Mouse (Mus musculus): ENCODE data around the gene AY358078. TPM values are rescaled to one million over a fixed set of nuclear protein-coding genes. Genes with fewer than 3 reads are reported as not detected.
"Not testable (repeated sequence)": the region's sequence is repeated elsewhere in the genome, so short reads cannot be mapped to it uniquely, and the experiment has no call there.

The AY358078 gene
- total RNA-seq (2021) = not detected in 2 replicates
- long read RNA-seq = 0 reads

DNA sequence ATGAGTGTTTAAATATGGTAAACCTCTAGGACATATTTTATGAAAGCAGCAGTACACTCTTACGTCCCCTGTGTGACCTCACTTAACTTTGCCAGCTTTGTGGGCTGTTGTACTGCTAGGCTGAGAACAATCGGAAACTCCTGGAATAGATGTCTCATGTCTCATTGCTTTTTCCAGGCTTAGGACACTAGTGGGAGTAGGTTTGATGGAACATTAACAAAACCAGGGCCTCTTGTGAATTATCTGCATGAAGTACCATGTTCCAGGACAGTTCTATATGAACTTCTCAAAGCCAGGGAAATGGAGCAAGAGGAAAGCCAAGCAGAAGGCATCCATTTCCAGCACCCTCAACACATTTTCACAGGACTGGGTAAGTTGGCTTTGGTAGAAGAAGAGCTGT lies at the start of gene AY358078:
TSS of gene AY358078 (plus strand) at position 301 of the 400 bp plus-strand sequence.
- DNase-seq = no peak

DNA sequence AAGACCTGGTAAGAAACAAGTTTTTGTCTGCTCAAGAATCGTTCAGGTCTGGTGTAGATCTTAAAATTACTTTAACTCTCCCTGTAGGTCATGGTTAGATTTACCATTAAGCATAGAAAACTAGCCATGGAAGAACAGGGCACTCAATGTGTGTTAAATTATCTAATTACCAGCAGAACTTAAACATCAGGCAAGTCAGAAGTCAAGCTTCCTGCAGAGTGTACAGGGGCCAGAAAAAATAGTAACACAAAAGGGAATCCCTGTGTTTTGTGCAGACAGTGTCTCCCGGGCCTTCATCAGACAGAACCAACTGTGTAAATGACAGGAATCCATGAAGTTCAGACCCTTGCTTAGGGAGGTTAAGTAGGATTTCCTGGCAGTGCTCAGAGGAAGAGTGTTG lies 43.9 kb upstream of the AY358078 start:
- no peak for DNase-seq

DNA sequence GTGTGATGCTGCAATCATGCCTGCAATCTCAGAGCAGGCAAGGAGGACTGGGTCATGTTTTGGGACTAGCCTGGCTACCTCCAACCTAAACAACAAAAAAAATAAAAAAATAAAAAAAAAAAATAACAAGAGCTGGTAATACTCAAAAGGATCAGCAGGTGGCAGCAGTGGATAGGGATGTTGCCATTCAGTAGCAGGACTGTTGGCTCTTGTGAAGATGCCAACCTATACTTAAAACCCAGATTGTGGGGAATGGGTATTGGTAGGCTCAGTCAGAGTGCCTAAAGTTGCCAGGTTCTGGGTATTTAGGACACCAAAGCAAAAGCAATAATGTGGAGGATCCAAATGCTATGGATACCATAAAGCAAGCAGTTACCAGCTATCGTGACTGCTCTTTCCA lies 28.5 kb upstream of the AY358078 start:
- not testable (repeated sequence) for DNase-seq

DNA sequence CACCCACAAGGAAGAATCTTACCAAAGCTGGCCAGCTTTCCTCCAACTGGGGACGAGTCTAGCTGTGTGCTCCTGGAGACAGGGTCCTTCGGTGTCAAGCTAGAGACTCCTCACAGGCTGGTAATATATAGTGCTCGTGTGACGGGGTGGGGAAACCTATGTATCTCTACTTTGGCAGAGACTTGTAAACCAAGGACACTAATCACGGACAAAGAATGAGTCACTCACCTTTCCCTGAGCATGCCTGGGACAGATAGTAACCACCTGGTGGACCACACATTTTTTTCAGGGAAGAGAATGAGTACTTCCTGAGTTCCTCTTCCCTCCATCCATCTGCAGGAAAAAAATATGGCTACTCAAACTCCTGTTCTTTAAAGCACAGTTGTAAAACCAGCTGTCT lies 26.4 kb upstream of the AY358078 start, which contains the start of gene Ang4:
TSS of gene Ang4 (minus strand) at position 101 of the 400 bp plus-strand sequence.
- DNase-seq = no peak

DNA sequence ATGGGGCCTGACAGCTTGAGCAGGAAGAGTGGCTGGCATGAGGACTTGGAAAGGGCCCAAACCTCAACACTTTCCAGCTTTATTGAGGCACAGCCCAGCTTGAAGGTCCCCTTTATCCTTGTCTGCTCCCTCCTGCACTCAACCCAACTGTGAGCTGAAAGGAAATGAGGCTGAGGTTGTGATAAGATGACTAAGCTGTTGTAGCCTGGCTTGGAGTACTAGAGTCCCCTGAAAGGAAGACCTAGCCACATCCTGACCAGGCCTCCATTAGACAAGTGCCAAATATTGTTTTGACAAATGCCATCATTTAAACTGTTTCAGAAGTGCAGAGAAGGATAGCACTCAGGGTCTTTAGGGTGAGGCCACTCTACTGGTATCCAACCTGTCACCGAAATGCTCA lies 22.1 kb upstream of the AY358078 start:
- no peak for DNase-seq

DNA sequence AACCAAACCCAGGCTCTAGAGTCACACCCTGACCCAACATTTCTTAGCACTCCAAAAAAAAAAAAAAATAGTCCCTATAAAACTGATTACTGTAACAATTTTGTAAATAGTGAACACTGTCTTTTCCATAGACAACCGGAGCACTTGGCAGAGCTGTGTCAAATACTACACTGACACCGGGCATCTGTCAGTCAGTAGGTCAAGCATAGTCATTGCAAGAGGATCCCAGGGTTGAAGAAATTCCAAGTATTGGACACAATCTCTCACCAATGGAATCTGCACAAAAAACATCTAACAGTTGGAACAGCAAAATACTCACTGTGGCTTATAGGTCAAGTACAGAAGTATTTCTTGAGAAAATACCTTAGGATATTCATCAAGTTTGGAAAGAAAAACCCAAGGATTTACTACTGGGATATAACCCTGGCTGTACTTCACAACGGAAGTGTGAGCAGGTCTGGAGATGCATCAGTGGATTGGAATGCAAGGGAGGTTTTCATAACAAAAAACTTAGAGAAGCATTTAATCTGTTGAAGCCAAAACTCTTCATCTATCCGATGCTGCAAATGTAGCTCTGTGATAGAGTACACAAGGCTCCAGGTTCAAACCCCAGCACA lies 20.9 kb upstream of the AY358078 start:
- DNase-seq = no peak

DNA sequence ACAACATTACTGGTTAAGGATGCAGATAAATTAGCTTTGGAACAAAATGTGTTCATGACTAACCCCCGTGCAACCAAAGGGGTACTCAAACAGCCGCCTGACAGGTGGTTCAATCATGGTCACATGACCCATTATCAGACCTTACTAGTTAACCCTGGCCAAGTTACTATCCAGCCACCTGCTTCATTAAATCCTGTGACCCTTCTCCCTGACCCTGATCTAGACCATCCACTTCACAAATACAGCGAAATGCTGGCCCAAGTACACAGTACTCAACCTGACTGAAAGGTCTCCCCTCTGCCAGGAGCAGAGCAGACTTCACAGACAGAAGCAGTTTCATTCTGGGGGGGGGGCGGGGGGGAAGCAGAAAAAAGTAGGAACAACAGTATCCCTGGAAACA lies 13.5 kb upstream of the AY358078 start:
- no peak for DNase-seq

DNA sequence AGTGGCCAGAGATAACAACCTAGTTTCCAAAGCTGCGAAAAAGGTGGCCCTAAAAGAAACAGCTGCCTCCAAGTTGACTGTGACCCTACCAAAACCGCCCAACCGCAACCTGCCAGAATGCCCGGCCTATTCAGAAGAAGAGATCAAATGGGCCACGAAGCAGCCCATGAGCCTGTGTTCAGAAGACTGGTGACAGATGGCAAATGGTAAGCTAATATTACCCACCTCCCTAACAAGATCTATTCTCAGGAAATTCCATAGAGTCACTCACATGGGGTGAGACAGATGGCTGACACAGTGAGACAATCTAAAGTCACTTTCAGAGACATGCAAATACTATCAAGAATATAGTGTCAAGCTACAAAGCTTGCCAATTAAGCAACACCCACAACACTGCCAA lies 12.8 kb upstream of the AY358078 start:
- DNase-seq = no peak

DNA sequence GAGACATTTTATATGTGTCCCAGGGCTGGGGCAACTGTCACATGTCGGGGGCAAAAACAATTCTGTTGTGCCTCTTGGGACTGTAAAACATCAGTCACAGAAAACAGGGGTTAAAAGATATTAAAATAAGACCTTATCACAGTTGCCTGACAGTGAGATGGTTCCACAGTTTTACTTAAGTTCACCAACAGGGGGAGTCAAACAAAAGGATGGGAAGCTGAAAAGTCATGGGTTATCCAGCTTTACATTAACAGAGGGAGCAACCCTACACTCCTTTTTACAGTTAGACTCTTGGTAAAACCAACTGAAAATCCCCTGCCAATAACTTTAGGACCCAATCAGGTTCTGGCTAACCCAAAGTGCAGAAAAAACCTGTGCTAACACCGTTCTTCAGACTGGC lies 10.7 kb upstream of the AY358078 start:
- no peak for DNase-seq

DNA sequence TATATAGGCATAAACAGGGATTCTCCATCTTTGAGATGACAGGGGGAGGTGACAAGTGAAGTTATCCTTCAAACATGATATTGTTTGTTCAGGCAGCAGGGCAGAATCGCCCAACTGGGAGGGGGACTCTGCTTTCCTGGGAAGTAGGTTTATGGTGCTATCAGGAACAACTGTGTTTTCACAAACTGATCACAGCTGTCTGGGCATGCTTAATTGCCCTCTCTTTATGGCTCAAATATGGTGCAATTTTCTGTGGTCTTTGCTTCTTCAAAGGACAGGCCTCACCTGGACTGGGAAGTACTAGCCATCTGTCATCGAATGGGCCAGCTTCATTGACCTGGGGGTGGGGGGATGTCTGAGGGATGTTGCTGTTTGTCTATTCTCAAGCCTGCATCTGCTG lies 5.7 kb upstream of the AY358078 start:
- DNase-seq = no peak

DNA sequence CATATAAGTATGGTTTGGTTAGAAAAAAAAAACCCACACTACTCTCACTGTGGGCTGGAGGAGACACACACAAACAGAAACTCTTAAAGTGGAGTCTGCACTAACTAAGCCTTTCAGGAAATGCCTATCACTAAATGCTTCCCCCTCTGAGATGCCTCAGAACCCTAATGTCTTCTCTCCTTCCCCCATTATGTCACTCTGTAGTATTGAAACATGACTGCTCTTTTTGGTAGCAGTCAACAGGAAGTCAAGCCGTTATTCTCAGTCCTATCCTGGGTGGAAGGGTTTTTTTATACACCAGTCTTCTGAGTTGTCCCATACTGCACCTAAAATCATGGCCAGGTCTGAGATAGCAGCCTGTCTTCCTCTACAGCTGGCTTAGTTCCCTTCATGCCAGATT lies 26.8 kb downstream of the AY358078 start:
- DNase-seq = no peak

DNA sequence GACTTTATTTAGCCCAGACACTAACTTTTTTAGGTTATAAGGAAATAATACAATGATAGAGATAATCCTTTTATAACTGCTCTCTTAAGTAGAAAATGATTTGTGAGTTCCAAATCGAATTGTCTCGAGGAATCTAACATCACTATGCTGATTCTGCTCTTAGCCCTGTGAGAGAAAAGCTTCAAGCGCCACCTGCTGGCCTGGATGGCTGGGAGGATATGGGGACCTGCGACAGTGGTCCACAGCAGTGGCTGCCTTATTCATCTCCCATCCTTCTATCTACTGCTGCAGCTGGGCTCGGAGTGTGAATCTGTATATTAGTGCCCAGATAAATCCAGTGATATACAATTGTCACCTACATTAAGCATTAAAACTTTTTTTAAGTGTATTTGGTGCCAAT lies 28.0 kb downstream of the AY358078 start:
- peak; percentile 34 for DNase-seq

DNA sequence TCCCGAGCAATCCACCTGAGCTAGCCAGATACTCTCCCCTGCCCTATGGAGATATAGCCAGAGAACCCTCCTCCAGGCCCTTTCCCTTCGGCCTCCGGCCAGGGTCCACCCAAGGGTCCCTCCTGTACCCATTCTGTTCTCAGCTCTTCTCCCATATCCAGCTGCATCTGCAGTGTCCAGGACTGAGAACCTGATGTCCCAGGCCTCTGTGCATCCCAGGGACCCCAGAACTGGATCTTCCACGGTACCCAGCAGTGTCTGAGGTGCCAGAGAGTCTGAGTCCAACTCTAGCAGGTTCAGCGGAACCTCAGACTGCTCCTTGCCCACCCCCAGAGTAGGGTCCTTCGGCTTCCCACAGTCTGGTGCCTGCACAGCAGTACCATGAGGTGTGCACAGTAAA lies 29.3 kb downstream of the AY358078 start:
- no peak for DNase-seq

DNA sequence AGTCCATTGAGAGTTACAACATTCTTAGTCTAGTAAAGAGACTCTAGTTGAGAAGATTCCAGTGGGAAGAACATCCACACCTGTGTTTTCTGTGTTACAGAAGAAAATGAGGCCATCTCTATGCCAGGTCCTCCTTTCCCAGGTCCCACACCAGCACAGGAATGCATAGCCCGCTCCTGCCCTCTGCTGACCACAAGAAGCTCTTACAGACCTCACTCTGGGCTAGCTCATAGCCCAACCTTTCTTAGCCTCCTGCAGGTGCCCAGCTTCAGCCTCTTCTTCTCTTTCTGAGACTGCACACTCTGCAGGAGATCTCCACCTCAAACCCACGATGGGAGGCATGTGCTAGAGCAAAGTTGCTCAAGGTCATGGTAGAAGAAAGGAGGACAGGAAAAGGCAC lies 38.6 kb downstream of the AY358078 start:
- DNase-seq = not testable (repeated sequence)

DNA sequence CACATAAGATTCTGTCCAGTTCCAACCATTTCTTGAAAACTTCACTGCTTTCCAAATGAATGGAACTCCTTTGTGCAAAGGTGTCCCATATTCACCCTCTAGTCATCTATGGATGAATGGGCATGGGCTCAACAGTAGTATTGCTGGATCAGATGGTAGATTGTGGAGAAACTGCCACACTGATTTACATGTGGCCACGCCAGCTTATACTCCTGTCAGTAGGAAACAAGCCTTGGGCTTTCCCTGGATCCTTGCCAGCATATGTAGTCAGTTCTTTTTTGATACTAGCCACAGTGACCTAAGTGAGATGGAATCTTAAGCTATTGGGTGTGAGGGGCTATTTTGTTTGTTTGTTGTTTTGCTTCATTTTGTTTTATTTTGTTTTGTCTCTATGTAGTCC lies 42.4 kb downstream of the AY358078 start:
- no peak for DNase-seq

DNA sequence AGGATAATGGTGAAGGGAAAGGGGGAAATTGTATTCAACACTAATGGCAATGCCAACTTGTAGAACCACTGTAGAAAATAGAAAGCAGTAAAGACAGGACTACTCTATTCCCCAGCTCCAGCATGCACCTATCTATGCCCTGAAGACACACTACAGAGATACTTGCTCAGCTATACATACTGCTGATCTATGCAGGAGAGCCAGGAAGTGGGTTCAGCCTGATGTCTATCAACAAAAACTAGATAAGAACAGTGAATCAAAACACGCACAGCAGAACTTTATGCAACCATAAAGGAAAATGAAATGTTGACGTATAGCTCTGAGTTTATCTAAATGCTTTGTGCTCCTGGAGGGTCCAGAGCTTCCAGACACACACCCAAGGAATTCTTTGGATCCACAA lies 42.9 kb downstream of the AY358078 start:
- DNase-seq = no peak

DNA sequence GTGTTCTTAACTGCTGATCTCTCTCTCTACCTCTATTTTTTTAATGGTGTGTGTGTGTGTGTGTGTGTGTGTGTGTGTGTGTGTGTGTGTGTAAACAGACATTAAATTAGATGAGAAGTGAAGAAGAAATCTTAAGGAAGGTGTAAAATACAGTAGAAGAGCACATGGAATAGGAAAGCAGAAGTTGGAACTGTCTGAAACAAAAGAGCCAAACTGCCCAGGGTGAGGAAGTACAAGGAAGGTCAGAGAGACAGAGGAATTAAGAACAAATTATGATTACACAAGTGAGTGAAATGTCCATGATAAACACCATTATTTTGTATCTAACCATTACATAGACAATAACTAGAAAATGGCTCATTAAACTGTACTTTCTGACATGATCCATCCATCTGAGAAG lies 44.0 kb downstream of the AY358078 start:
- no peak for DNase-seq

DNA sequence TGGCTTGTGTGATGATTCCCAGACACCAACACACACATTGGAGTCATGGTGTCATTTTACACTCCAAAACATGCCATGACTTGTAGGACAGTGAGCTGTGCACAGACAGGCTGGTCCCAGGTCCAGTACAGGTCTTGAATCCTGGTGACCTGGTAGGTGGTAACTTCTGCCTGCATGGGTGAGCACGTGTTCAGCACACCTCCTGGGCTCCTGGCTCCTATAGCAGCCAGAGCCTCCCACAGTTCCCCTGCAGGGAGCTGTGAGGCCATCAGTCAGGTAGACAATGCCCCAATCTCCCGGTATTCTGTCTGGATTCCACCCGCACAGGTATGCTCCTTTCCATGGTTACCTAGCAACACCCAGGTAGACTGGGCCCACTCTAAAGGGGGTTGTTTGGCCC lies 46.7 kb downstream of the AY358078 start:
- DNase-seq = no peak

DNA sequence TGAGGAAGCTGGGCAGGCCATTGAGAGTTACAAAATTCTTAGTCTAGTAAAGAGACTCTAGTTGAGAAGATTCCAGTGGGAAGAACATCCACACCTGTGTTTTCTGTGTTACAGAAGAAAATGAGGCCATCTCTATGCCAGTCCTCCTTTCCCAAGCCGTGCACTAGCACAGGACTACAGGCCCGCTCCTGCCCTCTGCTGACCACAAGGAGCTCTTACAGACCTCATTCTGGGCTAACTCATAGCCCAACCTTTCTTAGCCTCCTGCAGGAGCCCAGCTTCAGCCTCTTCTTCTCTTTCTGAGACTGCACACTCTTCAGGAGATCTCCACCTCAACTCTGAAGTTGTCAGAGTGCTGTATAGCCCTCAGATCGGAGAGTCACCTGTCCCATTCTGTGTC lies 51.2 kb downstream of the AY358078 start:
- not testable (repeated sequence) for DNase-seq

DNA sequence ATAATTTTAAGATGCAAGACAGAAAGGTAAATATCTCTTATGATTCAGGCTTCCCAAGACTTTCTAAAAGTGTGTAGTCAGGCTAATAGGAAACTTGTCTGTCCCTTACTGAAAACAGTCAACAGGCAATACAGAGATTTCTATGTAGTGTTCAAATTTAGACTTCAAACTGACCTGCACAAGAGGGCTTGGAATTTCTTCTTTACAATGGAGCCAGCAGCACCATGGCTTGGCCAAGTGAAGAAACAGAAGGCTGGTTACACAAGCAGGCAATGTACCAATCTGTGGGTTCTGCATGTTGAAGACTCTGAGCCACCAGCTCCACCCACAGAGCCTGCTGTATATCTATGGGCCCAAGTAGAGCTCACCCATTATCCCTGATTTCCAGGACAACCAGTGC lies 53.6 kb downstream of the AY358078 start, which contains the start of gene Ear6:
TSS of gene Ear6 (plus strand) at position 301 of the 400 bp plus-strand sequence.
- no peak for DNase-seq

DNA sequence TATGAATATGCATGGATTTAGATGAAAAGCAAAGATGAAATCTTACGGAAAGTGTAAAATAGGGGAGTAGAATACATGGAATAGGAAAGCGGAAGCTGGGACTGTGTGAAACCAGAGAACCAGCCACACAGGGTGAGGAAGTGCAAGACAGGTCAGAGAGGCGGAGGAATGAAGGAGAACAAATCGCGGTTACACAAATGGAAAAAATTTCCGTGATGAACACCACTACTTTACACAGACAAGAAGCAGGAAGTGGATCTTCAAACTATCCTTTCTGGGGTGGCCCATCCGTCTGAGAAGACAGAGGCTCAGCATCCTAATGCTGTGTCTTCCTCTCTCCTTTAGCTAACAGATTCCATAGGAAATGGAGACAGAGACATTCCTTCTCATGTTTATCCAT lies 55.4 kb downstream of the AY358078 start:
- DNase-seq = not testable (repeated sequence)

DNA sequence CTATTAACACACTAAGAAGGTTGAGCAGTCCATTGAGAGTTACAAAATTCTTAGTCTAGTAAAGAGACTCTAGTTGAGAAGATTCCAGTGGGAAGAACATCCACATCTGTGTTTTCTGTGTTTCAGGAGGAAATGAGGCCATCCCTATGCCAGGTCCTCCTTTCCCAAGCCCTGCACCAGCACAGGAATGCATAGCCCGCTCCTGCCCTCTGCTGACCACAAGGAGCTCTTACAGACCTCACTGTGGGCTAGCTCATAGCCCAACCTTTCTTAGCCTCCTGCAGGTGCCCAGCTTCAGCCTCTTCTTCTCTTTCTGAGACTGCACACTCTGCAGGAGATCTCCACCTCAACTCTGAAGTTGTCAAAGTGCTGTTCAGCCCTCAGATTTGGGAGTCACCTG lies 63.8 kb downstream of the AY358078 start:
- DNase-seq = peak; percentile 43

DNA sequence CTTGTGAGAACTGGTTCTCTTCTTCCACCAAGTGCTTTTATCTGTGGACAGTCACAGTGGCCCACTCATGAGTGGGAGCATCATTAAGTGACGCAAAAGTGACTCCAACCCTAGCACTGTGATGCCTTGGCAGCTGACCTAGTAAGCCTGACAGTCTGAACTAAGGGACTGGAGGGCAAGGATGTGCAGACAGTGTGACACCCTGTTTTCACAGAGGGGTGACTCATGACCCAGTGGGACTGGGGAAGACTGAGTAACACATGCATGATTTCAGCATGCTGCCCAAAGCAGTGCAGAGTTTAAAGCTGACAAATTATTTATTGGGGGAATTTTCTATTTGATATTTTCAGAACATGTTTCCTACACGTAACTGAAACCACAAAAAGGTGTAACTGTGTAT lies 70.9 kb downstream of the AY358078 start:
- DNase-seq = peak; percentile 24

DNA sequence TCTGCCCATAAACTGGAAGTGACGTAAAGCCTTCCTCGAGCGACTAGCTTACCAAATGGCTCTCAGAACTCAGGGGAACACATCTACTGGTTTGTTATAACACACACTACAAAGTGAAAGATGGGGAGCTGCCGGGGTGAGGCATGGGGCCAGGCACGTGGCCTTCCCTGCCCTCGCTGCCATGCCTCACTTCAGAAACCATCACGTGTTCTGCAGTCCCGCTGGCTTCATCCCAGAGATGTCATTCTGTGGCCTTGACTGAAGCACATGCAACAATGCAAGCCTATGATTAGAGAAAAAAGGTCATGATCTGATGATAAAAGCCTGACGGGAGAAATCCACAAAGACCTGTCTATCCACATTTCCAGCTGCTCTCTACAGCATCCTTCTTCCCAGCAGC lies 71.9 kb downstream of the AY358078 start:
- DNase-seq = peak; percentile 77

Measured in adrenal gland, postnatal 25 days (tissue).